Comparison of ENCODE assay signal across 21 mouse cellular contexts in genomic region chr1:55631496-55631895, GRCm38 (mm10).
DNase-seq lines count a peak whose midpoint lies in the region; ATAC-seq lines count a peak whose summit lies in the region.
"Had no signal": no experiment of that assay in that cellular context is flagged by ENCODE, and none has a peak within 500 bp of the region (broad histone marks: within the 10 kb centered on the region; RNA-seq: fewer than 3 reads in every experiment).

No protein-coding gene starts in this region.

- WGBS in midbrain, embryonic 11.5 days: 12% methylated on average over 1 of the region's 1 CpGs
- 5% methylated on average over 1 of the region's 1 CpGs for WGBS in midbrain, embryonic 15.5 days
- 3% methylated on average over 1 of the region's 1 CpGs for WGBS in forebrain, embryonic 14.5 days

- no peak overlapping the region for H3K4me2 ChIP-seq in midbrain, embryonic 11.5 days
- H3K4me2 ChIP-seq in midbrain, embryonic 15.5 days: no peak overlapping the region
- H3K4me2 ChIP-seq in forebrain, embryonic 14.5 days (ENCODE audit: low read length): no peak overlapping the region

- no peak overlapping the region for H3K4me3 ChIP-seq in midbrain, embryonic 11.5 days (ENCODE audit: low read depth, low read length)
- no peak overlapping the region for H3K4me3 ChIP-seq in midbrain, embryonic 15.5 days
- no peak overlapping the region for H3K4me3 ChIP-seq in forebrain, embryonic 14.5 days (ENCODE audit: low read depth, low read length)

- no peaks in the 10 kb centered on the region for H3K9me3 ChIP-seq in midbrain, embryonic 11.5 days (ENCODE audit: control insufficient read depth, low read length)
- no peaks in the 10 kb centered on the region for H3K9me3 ChIP-seq in midbrain, embryonic 15.5 days
- no peaks in the 10 kb centered on the region for H3K9me3 ChIP-seq in forebrain, embryonic 14.5 days (replicated peaks; ENCODE audit: control insufficient read depth, low read length)
- H3K9me3 ChIP-seq: G1E had no signal

- H3K36me3 ChIP-seq in midbrain, embryonic 11.5 days (ENCODE audit: control insufficient read depth, insufficient read depth, low read length): no peaks in the 10 kb centered on the region
- no peaks in the 10 kb centered on the region for H3K36me3 ChIP-seq in midbrain, embryonic 15.5 days (replicated peaks)
- no peaks in the 10 kb centered on the region for H3K36me3 ChIP-seq in forebrain, embryonic 14.5 days (ENCODE audit: control insufficient read depth, insufficient read depth, low read length)
- H3K36me3 ChIP-seq: G1E had no signal

- no peak overlapping the region for H3K9ac ChIP-seq in midbrain, embryonic 11.5 days (ENCODE audit: low read length)
- no peak overlapping the region for H3K9ac ChIP-seq in midbrain, embryonic 15.5 days
- H3K9ac ChIP-seq in forebrain, embryonic 14.5 days (ENCODE audit: low read length): no peak overlapping the region

- H3K4me1 ChIP-seq in midbrain, embryonic 11.5 days (ENCODE audit: control insufficient read depth, insufficient read depth, low read length): peaks cover 7% of the 10 kb centered on the region; the same call in 1 of the 2 replicates
- H3K4me1 ChIP-seq in midbrain, embryonic 15.5 days: no peaks in the 10 kb centered on the region
- H3K4me1 ChIP-seq in forebrain, embryonic 14.5 days (ENCODE audit: control insufficient read depth, insufficient read depth, low read length): peaks cover 3% of the 10 kb centered on the region; the same call in 1 of the 2 replicates

- peak; percentile 70 for DNase-seq in midbrain, embryonic 11.5 days (ENCODE audit: low spot score, missing footprints)
- DNase-seq in retina, embryonic 14.5 days (ENCODE audit: low spot score): peak; percentile 33
- DNase-seq in retina, postnatal 1 day: peak; percentile 59
- DNase-seq in forebrain, embryonic 14.5 days (ENCODE audit: low spot score): no peak
- DNase-seq in adrenal gland, postnatal 10 days: no peak
- DNase-seq: adrenal gland, adult 2 months; adrenal gland, adult 8-10 months; adrenal gland, postnatal 14 days; adrenal gland, postnatal 25 days; adrenal gland, postnatal 36 days; B cell, adult 2 months; cerebellum, adult 11 months; cerebellum, adult 11-12 months; cerebellum, adult 18-20 months; cerebellum, adult 2 months had no signal

- H3K27me3 ChIP-seq in midbrain, embryonic 11.5 days (ENCODE audit: control insufficient read depth, insufficient read depth, low read length): no peaks in the 10 kb centered on the region
- H3K27me3 ChIP-seq in midbrain, embryonic 15.5 days (replicated peaks): no peaks in the 10 kb centered on the region
- no peaks in the 10 kb centered on the region for H3K27me3 ChIP-seq in forebrain, embryonic 14.5 days (replicated peaks; ENCODE audit: control insufficient read depth, insufficient read depth, low read length)
- H3K27me3 ChIP-seq: CH12.LX, Patski had no signal

- no peak overlapping the region for H3K27ac ChIP-seq in midbrain, embryonic 11.5 days (ENCODE audit: low read depth, low read length)
- H3K27ac ChIP-seq in midbrain, embryonic 15.5 days: no peak overlapping the region
- no peak overlapping the region for H3K27ac ChIP-seq in forebrain, embryonic 14.5 days (ENCODE audit: low read depth, low read length)

- no peak for ATAC-seq in midbrain, embryonic 11.5 days (ENCODE audit: low FRiP score)
- ATAC-seq in midbrain, embryonic 15.5 days (replicated peaks): no peak
- no peak for ATAC-seq in forebrain, embryonic 14.5 days
- ATAC-seq: activated CD4-positive, CD25-positive, alpha-beta regulatory T cell, adult 4 months; CD4-positive, CD25-positive, alpha-beta regulatory T cell, adult 4 months; Patski had no signal

Comparison
In these comparisons a context has a peak if more than half of its experiments do, and no peak if none do; other contexts are left out.
1. DNase-seq: peak in midbrain, embryonic 11.5 days (single experiment), retina, embryonic 14.5 days (single experiment) and retina, postnatal 1 day (single experiment); none in forebrain, embryonic 14.5 days (single experiment) and adrenal gland, postnatal 10 days (single experiment).